Mouse (Mus musculus): Measurements from ENCODE around the gene Ngfr.

The Ngfr gene

DNA sequence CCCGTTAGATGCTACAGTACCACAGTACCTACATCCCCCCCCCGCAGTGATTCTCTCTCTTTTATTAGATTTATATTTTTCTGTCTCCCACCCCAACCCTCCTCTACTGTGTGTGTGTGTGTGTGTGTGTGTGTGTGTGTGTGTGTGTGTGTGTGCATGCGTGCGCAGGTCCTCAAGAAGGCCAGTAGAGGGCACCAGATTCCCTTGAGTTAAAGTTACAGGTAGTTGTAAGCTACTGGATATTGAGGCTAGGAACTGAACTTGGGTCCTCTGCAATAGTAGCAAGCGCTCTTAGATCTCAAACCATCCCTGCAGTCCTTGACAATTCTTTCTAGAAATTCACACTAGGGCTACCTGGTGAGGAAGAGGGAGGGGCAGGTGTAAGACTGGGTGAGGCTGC is 23.7 kb downstream of the Ngfr start:
- no peak for DNase-seq

DNA sequence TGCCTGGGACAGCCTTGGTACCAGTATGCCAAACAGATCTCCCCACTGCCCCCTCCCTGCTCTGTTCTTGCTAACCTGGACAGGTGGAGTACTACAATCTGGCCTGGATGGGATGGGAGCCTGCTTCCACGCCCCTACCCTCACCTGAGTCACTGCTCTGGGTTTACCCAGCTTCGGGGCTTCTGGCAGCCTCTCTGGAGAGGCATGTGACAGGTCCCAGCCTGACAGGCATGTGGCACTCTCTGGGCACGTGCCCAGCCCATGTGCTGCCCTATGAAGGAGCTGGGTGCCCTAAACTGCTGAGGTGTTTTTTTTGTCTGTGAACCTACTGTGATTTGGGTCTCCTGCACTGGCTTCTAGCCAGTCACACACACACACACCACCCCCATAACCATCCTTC is 26.8 kb downstream of the Ngfr start:
- DNase-seq: no peak

DNA sequence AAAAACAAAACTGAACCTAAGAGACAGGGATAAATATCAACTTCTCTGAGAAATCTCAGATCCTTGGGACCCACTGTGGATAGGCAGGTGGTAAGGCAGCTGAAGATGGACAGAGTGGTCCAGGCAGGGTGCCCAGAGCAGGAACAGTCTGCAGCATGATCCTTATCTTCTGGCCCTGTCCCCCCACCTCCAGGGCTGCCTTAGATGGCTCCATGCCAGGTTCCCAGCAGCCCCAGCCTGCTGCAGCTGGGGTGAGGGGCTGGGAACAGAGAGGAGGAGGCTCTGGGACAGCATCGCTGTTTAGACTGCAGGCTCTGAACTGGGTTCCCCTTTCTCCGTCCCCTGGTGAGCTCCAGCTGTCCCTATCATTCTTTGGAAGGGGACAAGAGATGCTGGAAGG is 27.8 kb downstream of the Ngfr start:
- no peak for DNase-seq

DNA sequence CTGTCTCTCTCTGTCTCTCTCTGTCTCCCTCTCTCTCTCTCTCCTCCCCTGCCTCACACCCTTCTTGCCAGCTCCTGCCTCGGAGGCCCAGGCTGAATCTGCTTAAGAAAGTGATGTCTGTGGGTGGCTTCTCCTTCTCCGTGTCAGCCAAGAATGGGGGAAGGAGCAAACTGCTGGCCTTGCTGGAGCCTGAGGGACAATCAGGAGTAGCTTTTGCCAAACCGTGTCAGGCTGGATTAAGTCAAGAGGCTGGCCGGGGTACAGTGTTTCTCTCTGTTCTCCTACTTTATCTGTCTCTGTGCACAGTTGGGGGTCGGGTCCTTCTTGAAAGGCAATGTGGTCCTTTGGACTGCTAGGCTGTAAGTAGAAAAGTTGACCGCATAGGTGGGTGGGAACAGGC is 29.8 kb downstream of the Ngfr start:
- DNase-seq: no peak

DNA sequence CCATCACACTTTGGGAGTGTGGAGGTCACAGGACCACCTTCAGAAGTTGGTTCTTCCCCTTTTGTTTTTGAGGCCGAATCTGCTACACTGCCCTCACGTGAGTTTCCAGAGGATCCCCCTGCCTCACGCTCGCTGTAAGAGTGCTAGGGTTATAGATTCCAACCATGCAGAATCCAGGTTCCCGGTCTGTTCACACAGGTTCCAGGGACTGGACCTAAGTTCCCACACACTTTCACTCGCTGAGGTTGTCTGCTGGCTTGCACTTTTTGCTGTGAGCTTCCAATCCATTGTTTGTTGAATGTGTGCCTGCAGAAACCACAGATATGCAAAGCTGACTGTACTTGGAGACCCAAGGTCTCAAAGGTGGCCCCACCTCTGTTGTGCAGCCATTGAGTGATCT is 30.5 kb downstream of the Ngfr start:
- DNase-seq: no peak

DNA sequence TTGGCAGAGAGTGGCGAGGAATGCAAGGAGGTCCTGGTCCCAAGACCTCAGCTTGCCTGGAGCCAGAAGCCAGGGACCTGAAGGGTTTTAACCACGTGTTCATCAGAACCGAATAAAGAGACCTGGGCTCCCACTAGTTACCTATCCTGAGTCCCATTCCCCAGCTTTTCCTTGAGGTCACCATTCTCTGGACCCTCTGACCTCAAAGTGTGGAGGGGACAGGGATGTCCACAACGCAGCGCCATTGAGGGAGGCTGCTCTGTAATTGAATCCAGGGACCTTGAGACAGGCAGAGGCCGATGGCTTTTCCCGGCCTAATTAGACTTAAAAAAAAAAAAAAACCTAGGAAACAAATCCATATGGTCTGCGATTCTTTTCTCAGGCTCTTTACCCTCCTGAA is 32.3 kb downstream of the Ngfr start:
- no peak for DNase-seq

DNA sequence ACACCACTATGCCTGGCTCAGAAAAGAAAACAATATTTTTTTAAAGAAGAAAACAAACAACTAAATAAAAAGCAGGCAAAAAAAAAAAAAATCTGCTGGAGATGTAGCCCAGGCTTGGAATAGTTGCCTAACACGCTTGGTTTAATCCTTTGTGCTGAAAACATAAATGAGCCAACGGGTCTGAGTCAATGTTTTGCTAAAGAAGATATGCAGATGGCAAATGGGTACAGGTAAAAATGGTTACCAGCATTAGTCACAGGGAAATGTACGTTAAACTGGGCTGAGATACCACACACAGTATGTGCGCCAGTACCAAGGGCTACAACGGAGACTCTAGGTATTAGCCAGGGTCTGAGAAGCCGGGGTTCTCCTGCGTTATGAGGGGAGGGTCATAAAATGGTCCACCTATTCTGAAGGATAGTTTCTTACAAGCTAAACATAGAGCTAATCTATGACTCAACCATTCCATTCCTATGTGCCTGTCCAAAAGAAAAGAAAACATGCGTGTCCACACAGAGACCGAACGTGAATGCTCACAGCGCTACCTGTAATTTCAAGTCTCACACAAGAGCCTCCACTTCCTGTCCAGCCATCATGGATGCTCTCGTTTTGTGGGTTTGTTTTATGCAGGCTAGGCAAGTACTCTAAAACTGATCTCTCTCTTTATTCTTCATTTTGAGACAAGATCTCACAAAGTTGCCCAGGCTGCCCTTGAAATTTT is 37.1 kb downstream of the Ngfr start:
- DNase-seq: no peak

DNA sequence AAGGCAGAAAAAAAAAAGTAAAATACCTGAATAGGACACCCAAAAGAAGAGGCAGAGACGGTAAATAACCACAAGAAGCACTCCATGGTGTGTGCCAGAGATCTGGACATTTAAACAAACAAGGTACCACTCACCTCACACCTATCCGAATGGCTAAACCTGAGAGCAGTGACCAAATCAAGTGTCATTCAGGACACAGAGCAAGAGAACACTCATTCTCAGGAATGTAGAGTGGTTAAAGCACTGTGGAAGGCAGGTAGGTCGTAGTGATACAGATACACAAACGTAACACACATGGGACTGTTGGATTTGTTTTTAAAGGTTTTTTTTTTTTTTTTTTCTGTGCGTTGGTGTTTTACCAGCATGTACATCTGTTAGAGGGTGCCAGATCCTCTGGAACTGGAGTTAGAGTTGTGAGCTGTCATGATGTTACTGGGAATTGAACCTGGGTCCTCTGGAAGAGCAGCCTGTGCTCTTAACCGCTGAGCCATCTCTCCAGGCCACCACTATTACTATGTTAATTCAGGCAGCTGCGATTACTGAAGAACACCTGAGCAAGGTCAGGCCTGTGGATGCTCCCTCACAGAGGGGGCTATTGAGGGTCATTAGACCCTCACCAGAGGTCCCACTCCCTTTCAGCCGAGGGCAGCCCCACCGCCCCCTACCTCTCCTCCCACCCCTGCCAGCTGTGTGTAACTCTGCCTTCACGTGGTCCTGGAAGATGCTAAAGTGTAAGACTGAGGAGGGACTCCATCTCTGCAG is 41.3 kb downstream of the Ngfr start:
- no peak for DNase-seq

DNA sequence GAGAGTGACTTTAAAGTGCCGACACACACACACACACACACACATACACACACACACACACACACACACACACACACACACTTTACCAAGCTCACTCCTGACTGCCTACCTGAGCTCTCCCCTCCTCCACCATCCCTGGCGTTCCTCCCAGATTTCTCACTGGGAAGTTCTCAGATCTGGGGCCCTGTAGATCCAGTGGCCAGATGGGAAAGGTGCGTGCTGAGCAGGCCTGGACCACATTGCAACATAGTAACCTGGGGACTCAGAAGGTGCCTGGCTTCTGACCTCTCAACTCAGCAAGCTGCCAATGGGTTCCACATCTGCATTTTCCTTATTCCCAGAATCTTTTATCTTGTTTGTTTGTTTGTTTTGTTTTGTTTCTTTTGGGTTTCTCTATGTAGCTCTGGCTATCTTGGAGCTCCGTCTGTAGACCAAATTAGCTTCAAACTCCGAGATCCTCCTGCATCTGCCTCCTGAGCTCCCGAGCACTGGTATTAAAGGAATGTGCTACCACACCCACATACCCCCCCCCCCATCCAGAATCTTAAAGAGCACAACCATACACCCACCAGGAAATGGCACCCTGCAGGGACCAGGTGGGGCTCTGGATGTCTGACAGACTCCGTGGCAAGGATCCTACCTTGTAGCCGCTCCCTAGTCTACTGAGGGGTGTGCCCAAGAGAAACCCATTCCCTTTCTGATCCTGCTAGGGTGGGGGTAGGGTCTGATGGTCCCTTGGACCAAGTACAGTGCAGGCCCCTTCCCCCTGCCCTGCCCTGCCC is 42.8 kb downstream of the Ngfr start:
- DNase-seq: no peak

DNA sequence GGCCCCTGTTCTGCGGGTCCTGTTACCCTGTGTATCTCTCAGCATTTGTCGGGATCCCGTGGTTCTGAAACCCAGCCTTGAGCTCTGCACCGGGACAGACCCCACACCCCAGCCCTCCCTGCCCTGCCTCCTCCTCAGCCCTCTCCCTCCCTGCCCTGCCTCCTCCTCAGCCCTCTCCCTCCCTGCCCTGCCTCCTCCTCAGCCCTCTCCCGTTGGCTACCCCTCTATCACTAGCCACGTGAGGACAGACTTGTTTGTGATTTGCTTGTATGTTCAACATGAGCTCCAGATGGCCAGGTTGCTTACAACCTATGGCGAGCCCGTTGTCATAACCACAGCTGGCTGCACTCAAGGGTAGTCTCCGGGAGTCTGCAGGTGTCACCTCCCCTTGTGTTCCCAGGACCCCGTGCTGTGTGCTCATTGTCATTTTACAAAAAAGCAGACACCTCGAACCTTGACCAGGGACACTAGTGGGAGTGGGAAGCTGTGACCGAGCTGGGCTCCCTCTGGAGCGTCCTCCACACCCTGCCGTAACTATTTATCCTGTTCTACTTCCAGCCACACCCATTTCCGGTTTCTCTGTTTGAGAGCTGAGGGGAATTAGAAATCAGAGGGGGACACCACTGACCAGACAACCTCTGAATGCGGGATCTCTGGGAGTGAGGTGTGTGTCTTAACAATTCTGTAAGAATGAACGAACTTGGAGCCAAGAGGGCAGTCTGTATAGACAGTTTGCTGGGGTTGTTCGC is 46.7 kb downstream of the Ngfr start:
- DNase-seq: peak; percentile 39

DNA sequence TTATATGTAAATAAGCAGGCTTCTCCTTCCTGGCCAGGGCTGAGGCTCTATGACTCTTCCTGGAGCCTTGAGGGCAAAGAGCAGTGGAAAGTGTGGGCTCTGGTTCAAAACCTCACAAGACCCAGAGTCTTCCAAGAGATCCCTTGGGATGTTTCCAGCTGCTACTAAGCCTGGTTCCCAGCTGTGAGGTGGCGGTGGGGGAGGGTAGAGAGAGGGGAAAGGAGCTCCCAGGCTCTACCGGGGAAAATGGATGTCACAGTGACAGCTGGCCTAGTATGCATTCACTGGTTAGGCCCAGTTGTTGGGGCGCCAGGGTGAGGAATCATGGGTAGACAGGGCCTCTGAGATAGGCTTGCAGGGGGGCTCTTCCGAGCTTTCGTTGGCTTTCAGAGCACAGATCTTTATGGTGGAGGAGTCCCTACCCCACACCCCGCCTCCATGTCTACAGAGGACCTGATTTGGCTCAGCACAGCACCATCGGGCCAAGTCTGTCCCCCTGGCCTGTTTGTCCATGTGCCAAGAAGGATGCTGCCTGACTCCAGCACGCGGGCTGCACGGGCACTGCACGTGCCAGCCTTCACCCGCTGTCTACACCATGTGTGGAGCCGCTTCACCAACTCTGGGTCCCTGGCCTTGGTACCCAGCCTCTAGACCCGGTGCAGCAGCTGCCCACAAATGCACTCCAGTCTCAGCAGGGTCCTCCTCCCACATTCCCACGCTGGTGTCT is 49.0 kb downstream of the Ngfr start:
- DNase-seq: peak; percentile 20

DNA sequence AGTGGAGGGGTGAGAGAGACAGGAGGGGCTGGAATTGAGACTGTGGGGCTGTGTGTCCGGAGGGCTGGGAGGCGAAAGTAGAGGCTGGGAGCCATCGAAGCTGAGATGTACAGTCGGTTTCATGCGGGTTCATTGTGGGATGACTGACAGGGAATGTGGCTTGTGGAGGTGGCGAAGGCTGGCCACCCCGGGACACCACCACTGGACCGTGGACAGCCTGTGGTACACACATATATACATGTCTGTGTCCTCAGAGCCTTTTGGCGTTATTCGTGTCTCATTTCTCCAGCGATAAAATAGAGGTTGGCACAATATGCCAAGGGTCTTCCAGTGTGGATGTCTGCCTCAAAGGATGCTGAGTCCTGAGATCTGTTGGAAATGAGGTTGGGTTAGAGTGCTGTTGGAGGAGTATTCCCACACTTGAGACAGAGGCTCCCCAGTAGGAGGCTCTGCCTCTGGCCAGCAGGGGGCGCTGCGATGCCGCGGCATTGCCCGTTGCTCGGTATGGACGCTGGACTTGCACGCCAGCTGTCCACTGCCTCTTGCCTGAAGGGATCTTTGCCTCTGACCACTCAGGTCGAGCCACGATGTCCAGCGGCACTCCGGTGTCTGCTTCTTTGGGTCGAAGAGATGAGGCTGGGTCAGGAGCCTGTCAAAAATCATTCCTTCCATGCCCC is 53.9 kb downstream of the Ngfr start:
- DNase-seq: peak; percentile 93

DNA sequence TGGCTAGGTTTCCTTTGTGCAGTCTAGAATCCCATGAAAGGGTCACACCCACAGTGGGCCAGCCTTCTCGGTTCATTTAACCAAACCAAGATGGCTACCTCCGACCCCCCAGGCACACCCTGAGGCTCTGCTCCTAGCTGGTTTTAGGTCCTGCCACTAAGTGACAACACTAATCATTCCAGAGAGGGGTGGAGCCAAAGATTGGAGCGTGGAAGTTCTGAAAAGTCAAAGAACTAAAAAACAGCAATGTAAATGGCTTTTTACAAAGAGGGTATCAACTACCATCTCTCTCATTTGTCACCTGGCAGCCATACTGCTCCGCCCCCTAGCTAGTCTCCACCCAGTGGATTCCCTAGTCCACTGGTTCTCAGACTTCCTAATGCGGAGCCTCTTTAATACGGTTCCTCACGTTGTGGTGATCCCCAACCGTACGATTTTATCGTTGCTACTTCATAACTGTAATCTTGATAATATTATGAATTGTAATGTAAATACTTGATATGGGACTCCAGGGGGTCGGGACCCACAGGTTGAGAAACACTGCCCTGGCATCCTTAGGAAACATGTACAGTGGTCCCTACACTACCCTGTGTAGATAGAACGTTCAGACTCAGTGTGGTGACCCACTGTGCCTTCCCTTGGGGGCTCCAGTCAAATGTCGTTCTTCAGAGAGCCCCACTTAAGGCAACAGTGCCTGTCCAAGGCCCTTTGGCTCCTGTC is 55.0 kb downstream of the Ngfr start:
- no peak for DNase-seq

DNA sequence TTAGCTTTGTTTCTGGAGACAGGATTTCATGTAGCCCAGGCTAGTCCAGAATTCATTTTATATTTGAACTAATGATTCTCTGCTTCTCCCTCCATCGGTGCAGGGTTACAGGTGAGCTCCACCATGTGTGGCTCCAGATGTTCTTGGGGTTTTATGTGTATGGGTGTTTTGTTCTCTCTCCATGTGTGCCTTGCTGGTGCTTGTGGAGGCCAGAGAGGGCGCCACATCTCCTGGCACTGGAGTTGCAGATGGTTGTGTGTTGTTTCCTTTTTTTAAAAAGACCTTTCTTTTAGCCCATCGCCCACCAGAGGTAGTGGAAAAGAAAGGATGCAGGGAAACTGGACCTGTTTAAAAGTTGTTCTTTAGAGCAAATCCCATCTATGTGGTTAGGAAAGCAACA is 59.3 kb downstream of the Ngfr start:
- DNase-seq: no peak

DNA sequence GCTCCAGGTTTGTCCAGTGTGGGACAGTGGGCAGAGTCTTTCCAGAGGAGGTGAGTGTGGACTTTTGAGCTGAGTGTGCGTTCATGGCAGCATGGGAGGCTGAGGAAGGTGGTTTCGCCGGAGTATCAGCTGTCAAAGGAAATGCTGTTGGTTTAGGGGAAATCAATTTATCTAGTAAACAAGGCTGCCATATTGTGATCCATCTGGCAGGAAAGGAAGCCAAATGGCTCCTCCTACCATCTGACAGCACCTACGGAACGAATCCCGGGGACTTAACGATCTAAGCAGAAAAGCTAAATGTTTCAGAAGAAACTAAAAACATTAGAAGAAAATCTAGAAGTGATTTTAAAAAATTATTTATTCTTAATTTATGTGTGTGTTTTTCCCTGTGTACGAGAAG is 60.2 kb downstream of the Ngfr start:
- DNase-seq: no peak

DNA sequence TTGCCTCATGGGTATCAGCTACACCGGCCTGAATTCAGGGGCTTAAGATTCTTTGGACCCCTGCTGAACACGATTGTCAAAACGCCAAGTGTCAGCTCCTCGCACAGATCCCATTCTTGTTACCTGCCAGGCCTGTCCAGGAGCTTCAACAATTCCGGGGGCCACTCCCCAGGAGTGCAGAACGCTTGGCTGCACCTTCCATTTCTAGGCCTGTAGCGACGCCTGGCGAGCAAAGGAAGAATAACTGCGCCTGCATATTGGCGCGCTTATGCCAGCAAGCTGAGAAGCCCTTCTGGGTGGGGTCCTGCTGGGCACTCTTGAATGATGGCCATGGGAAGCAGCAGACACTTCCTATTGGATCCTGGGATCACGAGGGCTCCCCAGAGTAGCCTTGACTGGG is 66.0 kb downstream of the Ngfr start:
- DNase-seq: peak; percentile 84

DNA sequence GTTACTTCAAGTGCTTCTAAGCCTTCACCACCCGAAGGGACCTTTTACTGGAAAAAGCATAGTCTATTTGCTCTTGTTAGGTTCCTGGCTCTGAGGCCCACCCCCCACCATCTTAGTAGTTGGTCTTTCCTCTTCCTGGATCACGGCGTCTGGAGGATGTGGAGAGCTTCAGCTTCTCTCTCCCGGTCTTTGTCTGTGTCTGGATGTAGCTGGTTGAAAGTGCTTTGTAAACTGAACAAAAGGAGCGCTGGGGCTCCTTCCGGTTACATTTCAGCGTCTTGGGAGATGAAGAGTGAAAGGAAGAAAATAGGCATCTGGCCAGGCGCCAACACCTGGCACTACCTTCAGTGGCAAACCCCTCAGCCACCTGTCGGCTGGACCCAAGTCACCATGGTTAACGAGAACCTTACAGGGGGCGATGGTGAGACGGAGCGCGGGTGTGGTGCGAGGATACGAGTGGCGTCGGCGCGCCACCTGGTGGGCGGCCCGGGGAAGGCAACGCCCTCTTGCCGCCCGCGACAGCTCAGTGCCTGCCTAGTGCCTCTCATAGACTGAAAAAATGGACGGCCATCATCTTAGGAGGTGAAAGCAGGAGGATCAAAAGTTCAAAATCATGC is 67.0 kb downstream of the Ngfr start:
- peak; percentile 95 for DNase-seq

DNA sequence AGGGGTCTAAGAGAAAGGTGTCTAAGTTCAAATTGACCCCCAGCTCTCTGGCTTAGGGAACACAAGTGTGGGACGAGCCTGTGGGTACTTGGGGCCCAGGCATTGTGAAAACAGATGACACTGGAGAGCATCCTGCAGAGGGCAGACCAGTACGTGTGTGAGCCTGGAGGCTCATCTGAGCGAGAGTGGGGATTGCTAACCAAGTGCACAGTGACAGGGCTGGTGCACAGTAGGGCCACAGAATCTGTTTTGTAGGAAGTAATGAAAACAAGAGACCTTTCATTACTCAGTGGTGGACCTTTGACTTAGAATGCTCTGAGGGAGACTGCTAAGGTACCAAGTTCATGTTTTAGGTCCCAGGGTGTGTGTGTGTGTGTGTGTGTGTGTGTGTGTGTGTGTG is 67.5 kb downstream of the Ngfr start:
- DNase-seq: no peak

DNA sequence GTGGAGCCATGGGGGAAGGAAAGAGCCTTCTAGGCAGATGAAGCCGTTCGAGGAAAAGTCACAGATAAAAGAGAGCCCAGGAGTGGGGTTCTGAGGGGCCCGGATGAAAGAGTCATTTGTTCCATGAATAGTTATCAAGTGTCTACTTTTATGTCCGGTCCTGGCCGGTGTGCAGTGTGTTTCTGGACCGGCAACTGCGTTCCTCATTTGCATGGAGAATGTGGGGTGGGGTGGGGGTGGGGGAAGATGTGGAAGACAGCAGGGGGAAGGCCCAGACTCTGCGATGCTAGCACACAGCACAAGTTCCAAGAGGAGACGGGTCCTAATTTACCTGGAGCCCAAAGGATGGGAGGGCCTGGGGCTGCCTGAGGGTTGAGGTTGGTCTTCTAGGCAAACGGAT is 68.2 kb downstream of the Ngfr start:
- DNase-seq: no peak
